Mouse (Mus musculus) right cerebral cortex, postnatal 25 days (tissue): Measurements from ENCODE around the gene Adgrf1.

Experiments
- DNase-seq: peaks from one replicate; pipeline ENCODE4 v3.0.0; 2022

The Adgrf1 gene

DNA sequence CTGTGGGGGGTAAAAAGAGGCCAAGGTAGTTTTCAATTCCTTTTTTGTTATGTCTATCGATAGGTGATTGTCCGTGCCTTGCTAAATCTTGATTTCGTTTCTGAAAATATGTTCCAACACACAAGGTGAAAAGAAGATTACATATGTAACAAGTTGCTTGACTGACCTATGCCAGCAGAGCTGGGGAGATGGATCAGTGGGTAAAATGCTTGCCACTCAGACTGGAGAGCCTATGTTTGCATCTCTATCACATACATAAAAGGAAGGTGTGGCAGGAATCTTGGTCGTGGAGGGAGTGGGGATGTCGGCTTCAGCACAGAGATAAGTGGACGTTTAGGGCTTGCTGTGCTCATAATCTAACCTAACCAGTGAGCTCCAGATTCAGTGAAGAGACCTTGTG, 93.8 kb downstream of the Adgrf1 start:
- DNase-seq = no peak

GRCm38 (mm10) chr17:43365297-43365696, 95.2 kb downstream of the Adgrf1 start:
- DNase-seq = no peak

GRCm38 (mm10) chr17:43366486-43366885, 96.4 kb downstream of the Adgrf1 start:
- no peak for DNase-seq

GRCm38 (mm10) chr17:43368171-43368576, 98.0 kb downstream of the Adgrf1 start:
- no peak for DNase-seq

DNA sequence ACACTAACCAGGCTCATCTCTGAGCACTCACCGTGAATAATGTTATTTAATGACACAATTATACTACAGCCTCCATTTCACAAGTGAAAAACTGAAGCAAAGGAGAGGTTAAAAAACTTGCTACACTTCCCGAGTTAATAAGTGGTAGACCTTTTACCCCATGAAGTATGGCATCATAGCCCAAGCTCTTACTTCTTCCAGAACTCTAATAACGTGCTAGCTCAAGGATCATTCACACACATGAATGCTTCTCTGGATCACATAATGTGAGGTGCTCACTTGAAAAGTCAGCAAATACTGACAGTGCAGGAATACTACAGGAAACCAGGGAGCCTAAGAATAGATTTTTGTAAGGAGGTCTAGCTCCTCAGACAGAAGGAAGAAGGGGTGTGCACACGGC, 102.5 kb downstream of the Adgrf1 start:
- DNase-seq = no peak

DNA sequence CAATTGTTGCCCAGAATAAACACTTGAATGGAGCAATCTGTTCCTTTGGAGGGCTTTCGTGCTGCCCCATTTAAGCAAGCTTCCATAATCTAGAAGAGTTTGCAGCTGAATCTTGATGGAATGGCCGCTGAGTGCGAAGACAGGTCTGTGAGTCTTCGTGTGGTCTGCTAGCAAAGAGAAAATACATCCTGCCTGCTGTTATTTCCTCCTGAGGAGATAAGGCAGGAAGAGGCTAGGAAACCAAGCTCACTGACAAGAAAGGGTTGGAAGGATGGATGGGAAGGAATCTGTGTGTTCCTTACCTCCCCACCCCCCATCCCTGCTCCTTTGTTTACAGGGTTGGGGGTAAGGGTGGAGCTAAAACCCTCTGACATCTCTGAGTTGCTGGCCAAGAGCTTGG, 103.9 kb downstream of the Adgrf1 start:
- no peak for DNase-seq
